In the genomic region with DNA sequence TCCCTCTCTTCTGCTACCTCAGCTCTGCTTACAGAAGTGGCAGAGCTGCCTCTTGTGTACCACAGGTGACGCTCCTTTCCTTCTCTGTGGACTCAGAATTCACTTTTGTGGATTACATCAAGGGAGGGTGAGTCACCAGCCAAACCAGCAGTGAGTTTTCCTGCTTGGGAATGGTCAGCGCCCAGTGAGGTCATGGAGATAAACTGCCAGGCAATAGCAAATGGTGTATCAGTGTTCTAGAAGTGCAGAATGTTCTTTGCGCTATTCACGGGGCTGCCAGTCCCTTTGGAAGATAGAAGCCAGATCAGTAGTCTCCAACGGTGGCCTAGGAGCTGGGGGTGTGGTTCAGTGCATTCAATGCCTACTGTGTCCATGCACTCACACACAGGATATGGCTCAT, we compare ENCODE assay signal across 22 mouse cellular contexts. TPM values are rescaled to one million over a fixed set of nuclear protein-coding genes. Genes with fewer than 3 reads are reported as not detected.
DNase-seq lines count a peak whose midpoint lies in the region; ATAC-seq and TF ChIP-seq lines count a peak whose summit lies in the region.
"Had no signal": no experiment of that assay in that cellular context is flagged by ENCODE, and none has a peak within 500 bp of the region (broad histone marks: within the 10 kb centered on the region; RNA-seq: fewer than 3 reads in every experiment).

No protein-coding gene starts in this region.

- no peaks in the 10 kb centered on the region for H3K9me3 ChIP-seq in heart, embryonic 11.5 days (replicated peaks; ENCODE audit: control insufficient read depth, low read length)
- H3K9me3 ChIP-seq: embryonic facial prominence, embryonic 13.5 days; forebrain, embryonic 12.5 days; heart, embryonic 15.5 days; hindbrain, embryonic 12.5 days had no signal

- H3K27ac ChIP-seq in heart, embryonic 11.5 days (ENCODE audit: low read depth, low read length): no peak overlapping the region
- H3K27ac ChIP-seq: embryonic facial prominence, embryonic 13.5 days; forebrain, embryonic 12.5 days; heart, embryonic 15.5 days; hindbrain, embryonic 12.5 days had no signal

- no peak overlapping the region for H3K4me3 ChIP-seq in heart, embryonic 11.5 days (ENCODE audit: low read depth, low read length)
- no peak overlapping the region for H3K4me3 ChIP-seq in myocyte
- H3K4me3 ChIP-seq: embryonic facial prominence, embryonic 13.5 days; forebrain, embryonic 12.5 days; heart, embryonic 15.5 days; hindbrain, embryonic 12.5 days had no signal

- H3K9ac ChIP-seq in heart, embryonic 11.5 days (ENCODE audit: low read depth, low read length): no peak overlapping the region
- H3K9ac ChIP-seq: embryonic facial prominence, embryonic 13.5 days; forebrain, embryonic 12.5 days; heart, embryonic 15.5 days; hindbrain, embryonic 12.5 days had no signal

- no peaks in the 10 kb centered on the region for H3K27me3 ChIP-seq in heart, embryonic 11.5 days (ENCODE audit: control insufficient read depth, insufficient read depth, low read length)
- H3K27me3 ChIP-seq in myocyte (ENCODE audit: control insufficient read depth, insufficient read depth, insufficient read length): no peaks in the 10 kb centered on the region
- H3K27me3 ChIP-seq: CH12.LX; embryonic facial prominence, embryonic 13.5 days; forebrain, embryonic 12.5 days; heart, embryonic 15.5 days; hindbrain, embryonic 12.5 days had no signal

- TF ChIP-seq POLR2A in myocyte (IDR thresholded peaks at IDR 0.05; ENCODE audit: insufficient read length, low read depth): no peak

- DNase-seq in heart, adult 11 months: peak; percentile 91
- DNase-seq in 3134 (ENCODE audit: extremely low read depth, insufficient read length, low spot score) (peak; percentile 42), 3T3-L1 (ENCODE audit: low read depth, low spot score) (peak; percentile 75)
- no peak for DNase-seq in thymus, postnatal 10 days (ENCODE audit: low spot score in 2 of 2)
- no peak for DNase-seq in urinary bladder, postnatal 36 days (ENCODE audit: low spot score in 2 of 2)
- DNase-seq: cerebellum, adult 11-12 months; cerebellum, adult 9-10 months; cerebellum, postnatal 25 days; gastrocnemius, postnatal 10 days; heart, postnatal 36 days; kidney, adult 8-10 months had no signal

- 47% methylated on average over 5 of the region's 5 CpGs for WGBS in heart, embryonic 11.5 days (ENCODE audit: insufficient replicate concordance)

- H3K36me3 ChIP-seq in heart, embryonic 11.5 days (ENCODE audit: control insufficient read depth, insufficient read depth, low read length): no peaks in the 10 kb centered on the region
- H3K36me3 ChIP-seq in myocyte (ENCODE audit: control insufficient read depth, insufficient read depth): no peaks in the 10 kb centered on the region
- H3K36me3 ChIP-seq: embryonic facial prominence, embryonic 13.5 days; forebrain, embryonic 12.5 days; heart, embryonic 15.5 days; hindbrain, embryonic 12.5 days had no signal

- no peaks in the 10 kb centered on the region for H3K79me2 ChIP-seq in myocyte (ENCODE audit: control insufficient read depth, insufficient read depth)

- no peak overlapping the region for H3K4me2 ChIP-seq in heart, embryonic 11.5 days
- peak overlapping the region; percentile 1 for H3K4me2 ChIP-seq in myocyte (ENCODE audit: low read depth)
- H3K4me2 ChIP-seq: embryonic facial prominence, embryonic 13.5 days; forebrain, embryonic 12.5 days; heart, embryonic 15.5 days; hindbrain, embryonic 12.5 days had no signal

- ATAC-seq in heart, embryonic 11.5 days (replicated peaks; ENCODE audit: insufficient number of reproducible peaks, low FRiP score, low TSS enrichment): no peak
- ATAC-seq: forebrain, embryonic 16.5 days; hindbrain, embryonic 16.5 days; inflammation-experienced regulatory T-cells, adult 6 months; intestine, postnatal 0 days had no signal

- H3ac ChIP-seq in myocyte (ENCODE audit: control insufficient read depth, insufficient read length): no peak overlapping the region

- H3K4me1 ChIP-seq in heart, embryonic 11.5 days (ENCODE audit: control insufficient read depth, insufficient read depth, low read length): no peaks in the 10 kb centered on the region
- H3K4me1 ChIP-seq: embryonic facial prominence, embryonic 13.5 days; forebrain, embryonic 12.5 days; heart, embryonic 15.5 days; hindbrain, embryonic 12.5 days had no signal

TF ChIP-seq in myocyte, 11 proteins besides CTCF, POLR2A, EP300 and RAD21:
- TF ChIP-seq SRF (IDR thresholded peaks at IDR 0.05; ENCODE audit: control insufficient read depth, insufficient read length, low read depth) (no peak), TCF12 (IDR thresholded peaks at IDR 0.05; ENCODE audit: insufficient read depth, poor library complexity, severe bottlenecking) (no peak), TCF3 (IDR thresholded peaks at IDR 0.05; ENCODE audit: insufficient read length, low read depth) (no peak), USF1 (IDR thresholded peaks at IDR 0.05; ENCODE audit: low read depth) (no peak), E2F4 (IDR thresholded peaks at IDR 0.05; ENCODE audit: insufficient read depth) (no peak), MYOG (IDR thresholded peaks at IDR 0.05; ENCODE audit: control insufficient read depth in 1 of 3, insufficient read depth in 1 of 3, insufficient read length in 2 of 3, low read depth in 2 of 3) (no peak), REST (IDR thresholded peaks at IDR 0.05; ENCODE audit: insufficient read depth, insufficient read length) (no peak), MAX (IDR thresholded peaks at IDR 0.05; ENCODE audit: low read depth) (no peak), MYOD1 (IDR thresholded peaks at IDR 0.05; ENCODE audit: control insufficient read depth in 1 of 3, insufficient read length in 2 of 3, low read depth in 2 of 3) (no peak), CEBPB (IDR thresholded peaks at IDR 0.05; ENCODE audit: insufficient read depth, poor library complexity, severe bottlenecking) (no peak), POLR2AphosphoS2 (IDR thresholded peaks at IDR 0.05; ENCODE audit: insufficient read length, low read depth) (no peak)
TF ChIP-seq in myocyte: peak in this region for 0.

RNA-seq across cellular contexts. Expression of gene Cpne9, which starts 10.8 kb away (rescaled TPM):
- 0.11 and 0.15 TPM in 2 replicates for polyA plus RNA-seq in heart, embryonic 11.5 days (2014; fragmentation: Nextera tagmentation; extraction: Ambion mirVana)
- 0.08 TPM for polyA plus RNA-seq in myocyte (2012; fragmentation: generic; extraction: Trizol)
- polyA plus RNA-seq: heart, embryonic 15.5 days; intestine, postnatal 0 days had no signal

RNA-seq across cellular contexts. Expression of gene Brpf1, which starts 14.0 kb away (rescaled TPM):
- 11.0 and 14.6 TPM in 2 replicates for polyA plus RNA-seq in heart, embryonic 11.5 days (2014; fragmentation: Nextera tagmentation; extraction: Ambion mirVana)
- 15.0 TPM for polyA plus RNA-seq in myocyte (2012; fragmentation: generic; extraction: Trizol)

RNA-seq across cellular contexts. Expression of gene Ogg1, which starts 33.8 kb away (rescaled TPM):
- 10.6 and 11.6 TPM in 2 replicates for polyA plus RNA-seq in heart, embryonic 11.5 days (2014; fragmentation: Nextera tagmentation; extraction: Ambion mirVana)
- 11.8 TPM for polyA plus RNA-seq in myocyte (2012; fragmentation: generic; extraction: Trizol)

RNA-seq across cellular contexts. Expression of gene Camk1, which starts 50.8 kb away (rescaled TPM):
- 106 and 109 TPM in 2 replicates for polyA plus RNA-seq in heart, embryonic 11.5 days (2014; fragmentation: Nextera tagmentation; extraction: Ambion mirVana)
- 44.5 TPM for polyA plus RNA-seq in myocyte (2012; fragmentation: generic; extraction: Trizol)

RNA-seq across cellular contexts. Expression of gene Mtmr14, which starts 55.3 kb away (rescaled TPM):
- 24.3 and 28.1 TPM in 2 replicates for polyA plus RNA-seq in heart, embryonic 11.5 days (2014; fragmentation: Nextera tagmentation; extraction: Ambion mirVana)
- polyA plus RNA-seq in myocyte (2012; fragmentation: generic; extraction: Trizol): 16.8 TPM

Comparison
In these comparisons a context has a peak if more than half of its experiments do, and no peak if none do; other contexts are left out.
1. DNase-seq: peak in heart, adult 11 months (single experiment), 3134 (single experiment) and 3T3-L1 (single experiment); none in thymus, postnatal 10 days (0 of 2) and urinary bladder, postnatal 36 days (0 of 2).